Mouse (Mus musculus): ENCODE measurements at regions not wholly inside any gene's neighbourhood (a gene's known extent, or its start where the extent isn't known, plus 50 kb on each side); places are given as distances from the start of the nearest gene placed in this dataset.
"Not testable (repeated sequence)": the region's sequence is repeated elsewhere in the genome, so short reads cannot be mapped to it uniquely, and the experiment has no call there.

DNA sequence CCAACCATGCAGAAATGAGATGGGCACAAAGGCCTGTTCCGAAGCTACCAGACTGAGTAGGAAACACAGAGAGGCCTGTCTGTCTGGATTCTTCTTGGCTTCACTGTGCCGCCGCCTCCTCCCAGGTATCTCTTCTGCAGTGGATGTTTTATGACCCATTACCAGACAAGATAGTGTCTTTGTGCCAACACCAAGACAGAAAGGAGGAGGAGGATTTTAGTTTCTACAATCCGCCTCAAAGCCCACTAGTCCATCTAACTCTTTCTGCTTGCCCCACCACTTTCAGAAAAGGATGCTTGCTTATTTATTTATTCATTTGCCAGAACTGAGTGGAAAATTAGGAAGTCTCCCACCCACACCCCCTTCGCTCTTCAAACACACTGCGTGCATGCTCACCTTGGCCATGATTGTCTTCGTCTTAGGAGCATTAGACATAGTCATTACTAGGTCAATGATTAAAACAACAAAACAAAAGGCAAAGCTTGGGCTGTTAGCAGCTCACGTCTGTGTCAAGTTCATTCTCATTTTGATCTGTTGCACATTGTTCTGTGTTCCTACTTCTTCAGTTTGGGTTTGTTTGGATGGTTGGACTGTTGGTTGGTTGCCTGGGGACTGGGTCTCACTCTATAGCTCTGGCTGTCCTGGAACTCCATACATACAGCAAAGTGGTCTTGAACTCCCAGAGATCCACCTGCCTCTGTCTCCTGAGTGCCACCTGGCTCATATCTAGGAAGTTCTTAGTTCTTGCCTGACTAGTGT, 61.7 kb upstream of the Cpm start:
- DNase-seq, result no peak

DNA sequence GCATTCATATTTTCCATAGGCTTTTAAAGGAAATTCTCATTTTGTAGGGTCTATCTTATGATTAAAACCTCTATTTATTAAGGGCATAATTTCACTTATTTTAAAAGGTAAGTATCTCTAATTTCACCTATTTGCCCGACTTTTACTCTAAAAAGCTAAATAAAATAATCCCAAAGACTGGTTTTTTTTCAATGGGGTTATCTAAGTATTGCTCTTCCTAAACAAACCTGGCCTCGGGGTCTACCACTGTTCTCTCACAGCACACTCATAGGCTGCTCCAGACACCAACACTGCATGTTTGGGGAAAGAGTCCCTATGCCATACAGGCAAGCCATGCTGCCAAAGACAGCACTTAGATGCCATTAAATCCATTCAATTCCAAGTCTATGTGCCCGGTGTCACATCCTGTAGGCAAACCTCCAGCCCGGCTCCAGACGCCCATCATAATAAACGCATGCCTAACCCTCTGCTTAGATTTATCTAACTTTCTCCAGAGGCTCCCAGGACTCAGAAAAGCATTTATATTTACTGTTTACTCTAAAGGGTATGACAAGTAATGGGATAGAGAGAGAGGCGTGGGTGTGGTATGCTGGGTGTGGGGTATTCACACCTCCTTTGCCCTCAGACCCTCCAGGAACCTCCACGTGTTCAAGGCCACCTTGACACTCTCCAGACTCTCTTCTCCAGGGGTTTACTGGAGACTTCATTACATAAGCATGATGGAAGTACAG, 62.5 kb upstream of the Cpm start:
- DNase-seq, result no peak

GRCm38 (mm10) chr10:117566204-117566603, 63.1 kb upstream of the Cpm start:
- DNase-seq, result no peak

DNA sequence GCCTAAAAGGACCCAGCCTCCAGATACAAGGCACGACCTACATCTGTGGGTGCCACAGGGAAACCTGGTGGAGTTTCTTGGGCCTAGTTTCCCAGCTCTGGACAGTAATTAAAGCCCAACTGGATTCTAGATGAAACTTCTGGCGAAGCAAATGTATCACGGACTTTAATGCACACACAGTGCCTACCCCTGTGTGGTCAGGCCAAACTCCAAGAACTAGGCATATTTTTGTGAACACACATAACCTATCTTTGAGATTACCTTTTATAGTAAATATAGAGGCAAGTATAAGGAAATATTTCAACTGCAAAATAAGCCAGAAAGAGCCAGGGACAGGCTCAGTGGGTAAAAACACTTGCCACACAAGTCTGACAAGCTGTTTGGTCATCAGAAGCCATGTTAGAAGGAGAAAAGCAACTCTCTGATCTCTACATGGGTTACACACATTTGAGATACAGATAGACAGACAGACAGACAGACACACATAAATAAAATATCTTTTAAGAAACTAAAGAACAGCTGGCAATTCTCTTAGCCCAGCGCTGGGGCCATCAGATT, 63.7 kb upstream of the Cpm start:
- DNase-seq, result no peak

GRCm38 (mm10) chr10:117565110-117565509, 64.2 kb upstream of the Cpm start:
- no peak for DNase-seq

- no peak for DNase-seq
Measured at GRCm38 (mm10) chr10:117564118-117565040, 64.9 kb upstream of the Cpm start.

GRCm38 (mm10) chr10:117563429-117564117, 65.7 kb upstream of the Cpm start:
- DNase-seq, result no peak

DNA sequence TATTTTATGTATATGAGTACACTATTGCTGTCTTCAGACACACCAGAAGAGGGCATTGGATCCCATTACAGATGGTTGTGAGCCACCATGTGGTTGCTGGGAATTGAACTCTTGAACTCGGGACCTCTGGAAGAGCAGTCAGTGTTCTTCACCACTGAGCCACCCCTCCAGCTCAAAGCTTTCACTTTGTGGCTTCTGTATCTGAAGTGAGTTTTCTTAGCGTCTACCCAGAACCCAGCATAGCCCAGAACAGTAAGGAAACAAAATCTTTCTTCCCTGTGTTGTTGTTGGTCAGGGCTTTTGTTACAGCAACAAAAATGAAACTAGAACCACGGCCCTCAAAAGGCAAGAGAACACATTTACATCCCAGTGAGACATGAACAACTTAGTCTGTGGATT, 66.5 kb upstream of the Cpm start:
- DNase-seq, result not testable (repeated sequence)

DNA sequence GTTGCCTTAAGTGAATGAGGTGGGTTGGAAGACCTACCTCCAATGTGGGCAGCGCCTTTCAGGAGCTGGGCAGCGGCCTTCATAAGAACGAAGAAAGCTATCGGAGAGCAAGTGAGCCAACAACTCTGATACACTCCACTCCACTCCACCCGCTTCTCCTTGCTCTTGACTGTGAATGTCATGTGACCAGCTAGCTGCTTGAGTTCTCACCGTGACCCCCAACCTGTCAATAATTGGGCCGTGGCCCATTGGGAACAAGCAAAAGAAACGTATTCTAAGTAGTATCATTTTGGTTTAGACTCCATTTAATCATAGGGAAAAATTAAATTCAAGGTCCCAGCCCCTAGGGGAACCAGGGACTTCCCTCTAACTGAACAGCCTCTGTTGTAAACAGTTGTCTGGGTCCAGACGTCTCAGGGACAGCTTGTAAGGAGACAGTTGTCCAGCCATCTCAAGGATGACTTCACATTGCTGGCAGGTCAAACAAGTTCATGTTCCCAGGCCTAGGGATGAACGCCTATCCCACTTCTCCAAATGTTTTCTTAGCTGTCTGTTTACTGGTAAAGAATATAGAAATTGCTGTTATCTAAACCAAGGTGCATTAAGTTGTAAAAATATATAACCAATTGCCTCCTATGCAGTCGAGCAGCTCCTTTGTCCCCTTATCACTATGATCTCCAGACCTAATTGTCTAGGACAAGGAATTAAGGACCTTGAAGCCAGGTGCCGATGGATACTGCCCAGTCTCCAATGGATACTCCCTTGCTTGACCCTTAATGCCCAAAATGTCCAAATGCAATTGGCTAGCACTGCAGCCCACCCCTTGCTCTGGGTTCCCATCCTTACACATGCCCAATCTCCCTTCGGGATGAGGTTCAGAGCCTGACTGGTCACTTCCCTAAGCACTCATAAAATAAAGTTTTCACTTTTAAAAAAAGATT, 67.1 kb upstream of the Cpm start:
- DNase-seq, result no peak

DNA sequence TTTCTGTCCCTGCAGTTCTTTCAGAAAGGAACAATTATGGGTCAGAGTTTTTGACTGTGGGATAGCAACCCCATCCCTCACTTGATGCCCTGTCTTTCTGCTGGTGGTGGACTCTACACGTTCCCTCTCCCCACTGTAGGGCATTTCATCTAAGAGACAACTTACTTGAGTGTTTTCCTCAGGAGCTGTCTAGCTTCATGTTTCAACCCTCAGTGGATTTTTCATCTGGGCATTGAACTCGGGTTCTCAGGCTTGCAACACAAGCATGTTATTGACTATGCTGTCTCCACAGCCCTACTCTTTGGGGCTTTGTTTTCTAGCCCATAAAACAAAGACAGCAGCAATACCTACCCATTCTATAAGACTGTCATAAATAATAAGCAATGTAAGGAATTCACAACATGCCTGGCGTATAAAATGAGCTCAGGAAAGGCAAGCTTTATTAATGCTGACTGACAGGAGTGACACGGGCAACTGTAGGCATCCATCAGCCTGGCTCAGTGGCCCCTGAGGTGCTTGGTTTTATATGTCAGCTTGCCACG, 68.0 kb upstream of the Cpm start:
- no peak for DNase-seq

DNA sequence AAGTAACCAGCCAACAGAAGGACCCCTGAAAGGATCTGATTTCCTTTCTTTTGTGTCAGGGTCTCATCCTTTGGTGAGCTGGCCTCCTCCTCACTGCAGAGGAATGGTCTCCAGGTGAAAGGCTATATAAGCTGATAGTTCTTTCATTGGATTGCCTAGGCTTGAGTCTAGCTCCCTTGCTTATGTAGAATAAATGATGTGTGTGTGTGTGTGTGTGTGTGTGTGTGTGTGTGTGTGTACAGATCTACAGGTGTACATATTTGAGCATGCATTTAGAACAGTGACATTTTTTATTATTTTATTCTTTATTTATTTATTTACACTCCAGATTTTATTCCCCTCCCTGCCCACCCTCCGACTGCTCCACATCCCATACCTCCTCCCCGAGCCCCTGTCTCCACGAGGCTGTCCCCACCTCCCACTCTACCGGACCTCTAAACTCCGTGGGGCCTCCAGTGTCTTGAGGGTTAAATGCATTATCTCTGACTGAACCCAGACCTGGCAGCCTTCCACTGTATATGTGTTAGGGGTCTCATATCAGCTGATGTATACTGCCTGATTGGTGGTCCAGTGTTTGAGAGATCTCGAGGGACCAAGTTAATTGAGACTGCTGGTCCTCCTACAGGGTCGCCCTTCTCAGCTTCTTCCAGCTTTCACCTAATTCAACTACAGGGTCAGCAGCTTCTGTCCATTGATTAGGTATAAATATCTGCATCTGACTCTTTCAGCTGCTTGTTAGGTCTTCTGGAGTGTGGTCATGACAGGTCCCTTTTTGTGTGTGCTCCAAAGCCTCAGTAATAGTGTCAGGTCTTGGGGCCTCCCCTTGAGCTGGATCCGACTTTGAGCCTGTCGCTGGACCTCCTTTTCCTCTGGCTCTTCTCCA, 68.7 kb upstream of the Cpm start:
- no peak for DNase-seq

DNA sequence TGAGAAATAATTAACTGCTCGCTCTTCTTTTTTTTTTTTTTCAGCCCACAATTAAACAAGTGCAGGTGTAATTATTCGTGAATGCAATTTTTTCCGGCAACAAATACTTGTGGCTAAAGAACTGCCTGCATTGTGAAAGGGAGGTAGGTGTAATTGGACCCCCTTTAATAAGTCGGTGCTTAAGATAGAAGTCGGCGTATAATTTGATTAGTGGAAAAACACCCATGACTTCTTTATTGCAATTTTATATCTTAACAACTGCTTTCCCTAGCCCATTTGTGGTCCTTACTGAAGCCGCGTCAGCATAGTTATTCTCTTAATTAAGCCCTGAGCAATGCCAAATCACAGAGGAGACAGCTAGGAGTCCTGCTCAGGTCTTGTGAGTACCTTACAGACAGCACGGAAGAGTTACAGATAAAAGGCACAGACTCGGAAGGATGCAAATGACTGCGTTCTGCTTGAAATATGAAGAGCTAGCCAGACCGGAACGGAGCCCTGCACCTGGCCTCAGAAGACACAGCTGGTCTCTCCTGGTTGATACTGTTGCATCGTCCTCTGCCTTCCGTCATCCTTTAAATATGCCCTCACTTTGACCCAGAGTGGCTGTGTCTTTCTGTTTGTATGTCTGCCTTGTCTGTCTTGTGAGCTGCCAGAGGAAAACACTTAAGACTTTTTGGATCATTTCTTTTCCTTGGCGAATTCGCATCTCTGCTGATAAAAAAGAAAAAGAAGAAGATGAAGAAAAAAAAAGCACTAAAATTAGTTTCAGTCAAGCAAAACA, 69.5 kb upstream of the Cpm start:
- no peak for DNase-seq

GRCm38 (mm10) chr10:117558891-117559614, 70.2 kb upstream of the Cpm start:
- DNase-seq, result no peak

DNA sequence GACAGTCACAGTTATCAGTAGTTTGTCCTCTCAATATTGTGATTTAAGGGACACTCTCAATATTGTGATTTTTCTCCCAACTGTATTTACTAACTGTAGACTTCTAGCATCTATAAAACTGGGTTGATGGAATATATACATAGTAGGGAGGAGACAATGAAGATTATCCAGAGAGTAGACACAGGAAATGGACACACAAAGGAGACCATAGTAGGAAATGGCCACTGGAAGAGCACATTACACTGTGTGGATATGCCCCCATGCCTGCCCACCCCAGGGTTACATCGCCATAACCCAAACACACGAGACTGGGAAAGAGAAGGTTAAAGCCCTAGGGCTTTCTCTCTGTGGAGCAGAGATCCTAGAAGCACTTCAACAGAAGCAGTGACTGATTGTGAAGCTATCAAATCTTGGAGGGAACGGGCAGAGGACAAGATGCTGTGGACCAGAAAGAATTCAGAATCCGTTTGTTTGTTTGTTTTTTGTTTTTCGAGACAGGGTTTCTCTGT, 71.0 kb upstream of the Cpm start:
- DNase-seq, result no peak

DNA sequence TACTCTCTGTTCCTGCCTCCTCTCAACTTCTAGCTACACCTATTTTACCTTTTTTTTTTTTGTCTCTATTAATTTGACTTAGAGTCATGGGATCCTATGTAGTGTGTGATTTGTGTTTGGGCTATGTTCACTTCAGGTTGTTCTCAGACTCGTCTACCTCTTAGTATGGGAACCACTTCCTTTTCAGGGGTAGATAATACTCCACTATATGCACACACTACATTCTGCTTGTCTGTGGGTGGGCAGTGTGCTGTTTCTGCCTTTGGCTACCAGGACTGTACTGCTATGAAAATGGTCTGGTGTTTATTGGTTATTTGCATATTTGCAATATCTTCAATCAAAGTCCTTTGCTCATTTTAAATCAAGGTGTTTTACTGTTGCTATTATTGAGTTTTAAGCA, 71.6 kb upstream of the Cpm start:
- no peak for DNase-seq

DNA sequence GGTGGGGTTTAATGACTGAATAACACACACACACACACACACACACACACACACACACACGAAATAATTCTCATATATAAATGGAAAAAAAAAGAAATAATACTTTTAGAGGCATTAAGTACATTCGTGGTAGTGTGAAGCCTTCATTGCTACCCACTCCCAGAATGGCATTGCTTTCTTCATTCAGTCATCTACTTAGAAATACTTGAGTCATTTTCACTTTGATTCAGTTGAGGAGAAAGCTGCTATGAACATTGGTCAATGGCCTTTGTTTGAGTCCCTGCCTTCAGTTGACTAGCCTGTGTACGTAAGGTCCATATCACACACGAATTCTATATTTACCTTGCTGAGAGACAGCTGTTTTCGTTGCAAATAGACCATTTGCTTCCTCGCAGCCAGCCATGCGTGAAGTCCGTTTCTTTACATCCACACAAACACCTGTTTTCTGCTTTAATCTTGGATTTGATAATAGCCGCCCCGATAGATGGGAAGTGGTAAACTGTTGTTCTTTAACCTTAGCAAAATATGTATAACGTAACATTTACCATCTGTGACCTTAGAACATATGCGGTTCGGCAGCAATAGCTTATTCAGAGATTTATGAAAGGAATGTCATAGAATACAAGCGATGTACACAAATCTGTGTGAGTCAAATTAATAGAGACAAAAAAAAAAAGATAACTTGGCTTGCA, 72.3 kb upstream of the Cpm start:
- no peak for DNase-seq
